Mouse (Mus musculus) stomach, postnatal 0 days (tissue): ENCODE results near the gene Galntl6.

Source experiments
- CTCF ChIP-seq: IDR thresholded peaks from 2 replicates; pipeline ENCODE4 v1.5.1; 2016; ENCODE audit warnings: antibody characterized with exemption, low read depth, mild to moderate bottlenecking, moderate library complexity
- EP300 ChIP-seq: optimal IDR thresholded peaks from 2 replicates; pipeline ENCODE3; 2016; ENCODE audit warnings: antibody characterized with exemption

DNA sequence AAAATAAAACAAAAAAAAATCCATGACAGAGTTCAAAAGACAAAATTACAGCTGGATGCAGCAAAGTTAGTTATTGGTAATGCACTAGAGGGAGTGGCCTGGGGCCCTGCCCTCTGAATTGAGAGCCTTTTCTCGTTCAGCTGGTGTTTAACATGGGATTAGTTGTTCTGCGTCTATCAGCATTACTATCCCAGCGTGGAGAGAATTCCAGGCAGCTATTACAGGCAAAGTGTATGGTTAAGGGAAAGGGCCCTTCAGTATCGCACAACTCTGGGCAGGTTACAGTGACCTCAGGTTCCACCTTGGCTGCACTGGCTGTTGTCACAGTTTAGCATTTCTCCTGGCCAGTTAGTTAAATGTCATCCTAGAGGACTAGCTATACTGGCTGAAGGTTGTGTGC is 1107.3 kb downstream of the Galntl6 start:
- TF ChIP-seq CTCF: no peak
- no peak for TF ChIP-seq EP300
